Mouse (Mus musculus) forebrain, embryonic 13.5 days (tissue): ENCODE measurements around the gene Atxn7l3b. TPM values are rescaled to one million over a fixed set of nuclear protein-coding genes. Genes with fewer than 3 reads are reported as not detected.

Experiments used
- ATAC-seq: fragments of 200-750 bp; cut with Nextera tagmentation; 2 replicates; pipeline ENCODE4 v1.8.0; 2017
- H3K27ac ChIP-seq: fragments of 300-500 bp; sonication (generic); 2 replicates; pipeline ENCODE4 v1.5.1; 2015; ENCODE audit warnings: inconsistent platforms, mild to moderate bottlenecking, moderate library complexity
- H3K27me3 ChIP-seq: fragments of 300-500 bp; sonication (generic); 2 replicates; pipeline ENCODE4 v1.6.1; 2015; ENCODE audit warnings: mild to moderate bottlenecking, inconsistent platforms
- H3K36me3 ChIP-seq: fragments of 300-500 bp; sonication (generic); 2 replicates; pipeline ENCODE4 v1.6.1; 2015; ENCODE audit warnings: mild to moderate bottlenecking, inconsistent platforms; ENCODE audit not compliant: poor library complexity, severe bottlenecking
- H3K4me1 ChIP-seq: fragments of 300-500 bp; sonication (generic); 2 replicates; pipeline ENCODE4 v1.6.1; 2015; ENCODE audit warnings: inconsistent platforms
- H3K4me2 ChIP-seq: fragments of 300-500 bp; sonication (generic); 2 replicates; pipeline ENCODE4 v1.6.1; 2015; ENCODE audit warnings: inconsistent platforms, mild to moderate bottlenecking, moderate library complexity
- H3K4me3 ChIP-seq: fragments of 300-500 bp; sonication (generic); 2 replicates; pipeline ENCODE4 v1.5.1; 2015; ENCODE audit warnings: mild to moderate bottlenecking, inconsistent platforms
- H3K9ac ChIP-seq: fragments of 300-500 bp; sonication (generic); 2 replicates; pipeline ENCODE4 v1.6.1; 2015; ENCODE audit warnings: mild to moderate bottlenecking, inconsistent platforms
- H3K9me3 ChIP-seq: fragments of 300-500 bp; sonication (generic); replicated peaks from 2 replicates; pipeline ENCODE4 v1.6.1; 2016; ENCODE audit warnings: inconsistent platforms
- WGBS: fragments of 180-500 bp; shearing (Covaris S2); methylation state at CpG from one replicate; pipeline ENCODE4 v1.1.7; 2015; 5-methylcytosine and 5-hydroxymethylcytosine counted together
- polyA plus RNA-seq: library from polyadenylated mRNA; unstranded; fragments of >200 nt; fragmentation: Nextera tagmentation; extraction: Ambion mirVana; gene quantifications from 2 replicates; pipeline ENCODE4 v1.2.1, GENCODE M21; 2015

Atxn7l3b gene
- polyA plus RNA-seq, 1 experiment from 2014 or later = 389 TPM

DNA sequence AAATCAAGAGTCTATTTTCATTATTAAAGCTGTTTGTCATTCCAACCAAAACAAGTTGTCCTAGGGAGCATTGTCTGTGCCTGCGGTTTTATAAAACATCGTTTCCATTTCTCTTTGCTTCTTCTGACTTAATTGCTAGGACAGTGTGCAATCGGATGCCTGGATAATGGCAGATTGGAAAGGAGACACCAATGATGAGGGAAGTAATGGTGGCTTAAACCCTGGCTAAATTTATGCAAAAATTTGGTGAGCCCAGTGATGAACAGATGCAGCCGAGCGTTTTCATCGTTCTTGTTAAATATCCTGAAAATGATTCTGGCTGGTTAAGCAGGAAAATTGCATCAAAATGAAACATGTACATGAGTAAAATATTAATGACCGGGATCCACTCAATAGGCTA lies 28.6 kb downstream of the Atxn7l3b start:
- Histone ChIP-seq H3K4me3 (no peak overlapping the region), H3K9ac (no peak overlapping the region), H3K4me2 (no peak overlapping the region), H3K36me3 (no peaks in the 10 kb centered on the region), H3K27me3 (no peaks in the 10 kb centered on the region), H3K9me3 (no peaks in the 10 kb centered on the region), H3K27ac (no peak overlapping the region), H3K4me1 (0 out of 2 replicates have a peak, but pooled peaks cover 6% of the 10 kb centered on the region)
- WGBS = 51% methylated on average over 7 of the region's 7 CpGs
- 0 out of 2 replicates have a peak, but pooled peaks have one; percentile 38 for ATAC-seq

DNA sequence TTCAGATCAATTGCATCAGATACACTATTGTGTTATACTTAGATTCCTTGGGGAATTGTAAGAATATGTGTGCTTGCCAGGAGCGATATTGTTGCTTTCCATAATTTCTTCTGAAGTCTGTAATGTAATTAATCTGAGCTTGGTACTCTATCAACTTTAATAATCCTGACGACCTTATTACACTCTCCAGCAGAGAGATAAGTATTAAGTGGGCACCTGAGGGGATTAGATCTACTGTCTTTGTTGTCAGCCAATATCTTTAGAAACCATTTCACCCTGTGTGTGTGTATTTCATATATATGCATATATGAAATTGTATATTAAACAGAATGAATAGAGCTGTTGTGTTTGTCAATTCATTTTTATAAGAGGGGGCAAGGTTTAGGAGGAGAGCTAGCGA lies 29.0 kb downstream of the Atxn7l3b start:
- Histone ChIP-seq H3K4me2 (no peak overlapping the region), H3K27ac (no peak overlapping the region)

DNA sequence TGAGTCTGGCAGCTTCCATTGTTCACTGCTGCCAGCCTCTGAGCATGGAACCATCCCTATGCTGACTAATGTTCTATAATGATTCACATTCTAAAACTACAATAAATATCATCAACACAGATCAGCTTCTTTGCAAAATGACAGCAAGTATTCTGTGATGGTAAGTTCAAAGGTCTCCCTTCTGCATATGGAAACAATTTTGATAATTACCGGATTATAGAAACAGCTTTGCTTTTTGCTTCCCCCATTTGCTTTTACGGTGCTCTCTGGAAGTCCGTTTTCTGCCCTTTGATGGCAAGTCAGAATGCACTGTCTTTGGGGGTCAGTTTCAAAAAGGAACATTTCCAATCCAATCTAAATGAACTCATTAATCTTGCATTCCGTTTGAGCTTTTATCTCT lies 32.2 kb downstream of the Atxn7l3b start:
- H3K27ac ChIP-seq = no peak overlapping the region
- 30% methylated on average over 4 of the region's 4 CpGs for WGBS
- H3K4me2 ChIP-seq = no peak overlapping the region
- H3K36me3 ChIP-seq = no peaks in the 10 kb centered on the region
- H3K4me1 ChIP-seq = 0 out of 2 replicates have a peak, but pooled peaks cover 6% of the 10 kb centered on the region
- peak; percentile 33; the same call in 1 of the 2 replicates for ATAC-seq
- no peak overlapping the region for H3K4me3 ChIP-seq
- no peaks in the 10 kb centered on the region for H3K9me3 ChIP-seq
- no peak overlapping the region for H3K9ac ChIP-seq
- no peaks in the 10 kb centered on the region for H3K27me3 ChIP-seq

More for the DNA sequence above, 29.0 kb downstream of the Atxn7l3b start:
- H3K9ac ChIP-seq = no peak overlapping the region
- no peaks in the 10 kb centered on the region for H3K36me3 ChIP-seq
- H3K4me3 ChIP-seq = no peak overlapping the region
- ATAC-seq = no peak
- no peaks in the 10 kb centered on the region for H3K9me3 ChIP-seq
- H3K27me3 ChIP-seq = no peaks in the 10 kb centered on the region
- 0 out of 2 replicates have a peak, but pooled peaks cover 6% of the 10 kb centered on the region for H3K4me1 ChIP-seq
- 67% methylated on average over 3 of the region's 3 CpGs for WGBS

- Histone ChIP-seq H3K4me3 (no peak overlapping the region), H3K4me2 (no peak overlapping the region), H3K9me3 (no peaks in the 10 kb centered on the region), H3K27me3 (no peaks in the 10 kb centered on the region), H3K36me3 (no peaks in the 10 kb centered on the region), H3K9ac (no peak overlapping the region), H3K27ac (no peak overlapping the region), H3K4me1 (0 out of 2 replicates have a peak, but pooled peaks cover 3% of the 10 kb centered on the region)
- ATAC-seq = no peak
- WGBS = 94% methylated on average over 10 of the region's 10 CpGs
Measured at GRCm38 (mm10) chr10:112893622-112894252, 35.1 kb downstream of the Atxn7l3b start.

- ATAC-seq = no peak
- no peaks in the 10 kb centered on the region for H3K36me3 ChIP-seq
- WGBS = 85% methylated on average over 9 of the region's 9 CpGs
- no peak overlapping the region for H3K4me2 ChIP-seq
- no peak overlapping the region for H3K27ac ChIP-seq
- H3K27me3 ChIP-seq = no peaks in the 10 kb centered on the region
- H3K4me3 ChIP-seq = no peak overlapping the region
- H3K9me3 ChIP-seq = no peaks in the 10 kb centered on the region
- no peak overlapping the region for H3K9ac ChIP-seq
- no peaks in the 10 kb centered on the region for H3K4me1 ChIP-seq
Measured at GRCm38 (mm10) chr10:112884064-112884463, 44.7 kb downstream of the Atxn7l3b start.

GRCm38 (mm10) chr10:112883688-112884004 lies 45.2 kb downstream of the Atxn7l3b start:
- H3K9me3 ChIP-seq = no peaks in the 10 kb centered on the region
- H3K27ac ChIP-seq = no peak overlapping the region
- no peaks in the 10 kb centered on the region for H3K4me1 ChIP-seq
- H3K27me3 ChIP-seq = no peaks in the 10 kb centered on the region
- H3K4me3 ChIP-seq = no peak overlapping the region
- ATAC-seq = no peak
- WGBS = 71% methylated on average over 3 of the region's 3 CpGs
- H3K9ac ChIP-seq = no peak overlapping the region
- no peaks in the 10 kb centered on the region for H3K36me3 ChIP-seq
- H3K4me2 ChIP-seq = no peak overlapping the region

DNA sequence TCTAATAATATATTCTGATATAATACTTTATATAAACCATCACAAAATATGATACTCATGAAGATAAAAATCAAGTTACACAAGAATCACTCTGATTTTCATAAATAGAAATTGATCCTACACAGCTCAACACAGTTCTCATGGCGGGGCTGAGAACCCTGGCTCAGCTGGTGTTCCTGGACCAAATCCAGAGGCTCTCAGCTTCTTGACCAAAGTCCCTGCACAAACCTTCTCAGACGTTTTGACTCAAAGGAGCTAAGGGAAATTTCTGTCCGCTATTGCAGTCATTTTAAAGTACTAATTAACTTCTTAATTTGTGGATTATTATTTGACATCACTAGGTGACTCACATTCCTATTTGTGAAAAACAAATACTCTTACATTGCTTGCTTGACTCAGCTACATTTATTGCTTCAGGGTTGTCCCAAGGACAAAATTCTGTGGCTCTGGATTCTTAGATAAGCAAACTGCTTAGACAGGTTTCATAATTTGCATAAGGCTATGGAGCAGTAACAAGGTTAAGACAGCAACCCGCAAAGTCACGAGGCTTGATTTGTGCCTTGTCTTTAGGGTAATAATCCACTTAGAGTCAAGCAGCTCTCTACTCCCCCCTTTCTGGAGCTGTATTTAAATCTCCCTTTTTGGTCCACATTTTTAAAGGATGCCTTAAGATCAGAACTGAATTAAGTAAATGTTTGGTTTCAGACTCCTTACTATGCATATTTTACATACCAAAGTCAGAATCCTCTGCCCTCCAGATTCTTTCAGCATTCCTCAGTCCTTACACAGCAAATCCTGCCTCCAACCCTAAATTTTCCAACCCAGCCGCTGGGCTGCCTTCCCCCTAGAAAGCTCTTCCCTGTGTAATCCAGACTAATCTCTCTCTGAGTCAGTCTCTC lies 45.8 kb downstream of the Atxn7l3b start:
- Histone ChIP-seq H3K9me3 (no peaks in the 10 kb centered on the region), H3K36me3 (no peaks in the 10 kb centered on the region), H3K27ac (no peak overlapping the region), H3K4me2 (no peak overlapping the region), H3K27me3 (no peaks in the 10 kb centered on the region), H3K9ac (no peak overlapping the region), H3K4me1 (no peaks in the 10 kb centered on the region), H3K4me3 (no peak overlapping the region)
- ATAC-seq = no peak
- WGBS = 32% methylated on average over 6 of the region's 6 CpGs

GRCm38 (mm10) chr10:112882149-112882548 lies 46.7 kb downstream of the Atxn7l3b start:
- no peak overlapping the region for H3K4me3 ChIP-seq
- H3K27me3 ChIP-seq = no peaks in the 10 kb centered on the region
- no peak overlapping the region for H3K4me2 ChIP-seq
- 91% methylated on average over 3 of the region's 3 CpGs for WGBS
- no peak for ATAC-seq
- H3K9me3 ChIP-seq = no peaks in the 10 kb centered on the region
- no peak overlapping the region for H3K27ac ChIP-seq
- H3K4me1 ChIP-seq = 0 out of 2 replicates have a peak, but pooled peaks cover under 1% of the 10 kb centered on the region
- no peaks in the 10 kb centered on the region for H3K36me3 ChIP-seq
- H3K9ac ChIP-seq = no peak overlapping the region

DNA sequence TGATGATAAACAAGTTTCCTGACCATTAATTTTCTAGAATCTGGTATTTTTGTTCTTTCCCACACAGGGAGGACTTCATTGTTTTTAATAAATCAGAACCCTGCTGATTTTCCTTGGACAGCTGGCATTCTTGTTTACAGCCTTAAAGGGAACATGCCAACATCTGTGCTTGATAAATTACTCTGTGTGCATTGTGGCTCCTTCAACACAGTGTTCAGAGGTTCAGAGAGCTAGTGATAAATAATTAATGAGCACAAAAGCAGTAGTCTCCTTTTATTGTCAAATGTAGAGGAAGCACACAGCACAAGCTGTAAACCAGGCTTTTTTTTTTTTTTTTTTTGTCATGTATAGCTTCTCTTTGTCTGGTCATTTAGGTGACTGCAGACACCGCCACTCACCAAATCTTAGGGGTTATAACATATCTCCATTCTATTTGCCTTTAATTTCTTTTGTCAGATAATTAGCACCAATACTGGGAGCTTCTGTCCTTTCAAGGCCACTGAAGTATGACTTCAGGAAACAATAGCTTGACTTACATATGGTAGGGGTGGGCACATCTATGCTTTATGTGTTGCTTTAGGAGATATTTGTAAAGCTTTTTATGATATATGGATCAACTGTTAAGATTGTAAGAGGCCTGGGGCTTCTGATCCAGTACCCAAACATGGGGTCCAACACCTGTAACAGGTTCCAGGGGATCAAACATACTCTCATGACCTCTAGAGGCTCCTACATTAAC lies 52.0 kb downstream of the Atxn7l3b start:
- H3K27ac ChIP-seq = no peak overlapping the region

More for the DNA sequence above, 52.0 kb downstream of the Atxn7l3b start:
- H3K36me3 ChIP-seq = no peaks in the 10 kb centered on the region
- WGBS = 43% methylated on average over 1 of the region's 1 CpGs
- peak; percentile 66; the same call in 1 of the 2 replicates for ATAC-seq
- H3K4me2 ChIP-seq = no peak overlapping the region
- H3K27me3 ChIP-seq = no peaks in the 10 kb centered on the region
- no peak overlapping the region for H3K4me3 ChIP-seq
- H3K4me1 ChIP-seq = 0 out of 2 replicates have a peak, but pooled peaks cover 6% of the 10 kb centered on the region
- no peaks in the 10 kb centered on the region for H3K9me3 ChIP-seq
- H3K9ac ChIP-seq = no peak overlapping the region
